Mouse (Mus musculus): ENCODE data around the gene Dusp27. TPM values are rescaled to one million over a fixed set of nuclear protein-coding genes. Genes with fewer than 3 reads are reported as not detected.

Dusp27 gene
- polyA plus RNA-seq, 1 experiment from 2014 or later = 50.5 TPM

Other genes starting within 250 kb of the Dusp27 start
- 8.5 and 9.3 TPM in 2 replicates for gene Pou2f1, start 125.2 kb downstream of the Dusp27 start, polyA plus RNA-seq (2015; fragmentation: Nextera tagmentation; extraction: Ambion mirVana)
- 0.11 and 0.67 TPM in 2 replicates for gene Gpa33, start 2.3 kb upstream of the Dusp27 start, polyA plus RNA-seq (2015; fragmentation: Nextera tagmentation; extraction: Ambion mirVana)
- 0.13 TPM in 1 of 2 replicates, not detected in the other for gene Mael, start 110.8 kb upstream of the Dusp27 start, polyA plus RNA-seq (2015; fragmentation: Nextera tagmentation; extraction: Ambion mirVana)
- gene Ildr2, start 126.2 kb upstream of the Dusp27 start, polyA plus RNA-seq (2015; fragmentation: Nextera tagmentation; extraction: Ambion mirVana) = 0.71 and 0.74 TPM in 2 replicates